Mouse (Mus musculus) spleen, adult 2 months (tissue): ENCODE results near the gene Pik3cg. TPM values are rescaled to one million over a fixed set of nuclear protein-coding genes. Genes with fewer than 3 reads are reported as not detected.

Experiments used
- DNase-seq, 2 experiments: peaks; one replicate each; pipeline versions ENCODE4 v3.0.0 to v3.0.0-alpha.2; 2012 to 2021; ENCODE audit warnings: low spot score in 2 of 2, low read depth in 1 of 2
- H3K27ac ChIP-seq: fragments of 200-500 bp; 2 replicates; pipeline ENCODE4 v1.5.1; 2012; ENCODE audit warnings: low read length, inconsistent platforms; ENCODE audit not compliant: insufficient read depth
- H3K27me3 ChIP-seq: fragments of 200-500 bp; 2 replicates; pipeline ENCODE4 v1.6.1; 2012; ENCODE audit warnings: mild to moderate bottlenecking, moderate library complexity, low read length, inconsistent platforms; ENCODE audit not compliant: control insufficient read depth, insufficient read depth
- H3K36me3 ChIP-seq: fragments of 200-500 bp; 2 replicates; pipeline ENCODE4 v1.6.1; 2012; ENCODE audit warnings: mild to moderate bottlenecking, low read length, inconsistent platforms; ENCODE audit not compliant: control insufficient read depth, insufficient read depth
- H3K4me1 ChIP-seq: fragments of 200-500 bp; 2 replicates; pipeline ENCODE4 v1.6.1; 2011; ENCODE audit warnings: inconsistent platforms; ENCODE audit not compliant: control insufficient read depth, insufficient read depth, insufficient read length
- H3K4me3 ChIP-seq: fragments of 200-500 bp; 2 replicates; pipeline ENCODE4 v1.5.1; 2011; ENCODE audit warnings: mild to moderate bottlenecking, inconsistent platforms; ENCODE audit not compliant: insufficient read depth, insufficient read length; ENCODE audit errors: extremely low read depth
- CTCF ChIP-seq: fragments of 200-500 bp; IDR thresholded peaks from 2 replicates; pipeline ENCODE4 v1.5.1; 2011; ENCODE audit warnings: mild to moderate bottlenecking, inconsistent platforms; ENCODE audit not compliant: insufficient read depth, insufficient read length, insufficient replicate concordance; ENCODE audit errors: extremely low read depth
- POLR2A ChIP-seq: fragments of 200-500 bp; IDR thresholded peaks from 2 replicates; pipeline ENCODE4 v1.6.1; 2011; ENCODE audit warnings: low read depth, low read length, inconsistent platforms
- WGBS: fragments of 180-500 bp; shearing (Covaris S2); methylation state at CpG from one replicate; pipeline ENCODE4 v1.1.7; 2018; 5-methylcytosine and 5-hydroxymethylcytosine counted together
- polyA plus RNA-seq: library from polyadenylated mRNA; depleted of rRNA; stranded (reverse); fragments of >200 nt; gene quantifications from 2 replicates; pipeline ENCODE4 v1.2.3, GENCODE M21; 2012

Pik3cg gene
- polyA plus RNA-seq, 1 experiment: 14.3 TPM

DNA sequence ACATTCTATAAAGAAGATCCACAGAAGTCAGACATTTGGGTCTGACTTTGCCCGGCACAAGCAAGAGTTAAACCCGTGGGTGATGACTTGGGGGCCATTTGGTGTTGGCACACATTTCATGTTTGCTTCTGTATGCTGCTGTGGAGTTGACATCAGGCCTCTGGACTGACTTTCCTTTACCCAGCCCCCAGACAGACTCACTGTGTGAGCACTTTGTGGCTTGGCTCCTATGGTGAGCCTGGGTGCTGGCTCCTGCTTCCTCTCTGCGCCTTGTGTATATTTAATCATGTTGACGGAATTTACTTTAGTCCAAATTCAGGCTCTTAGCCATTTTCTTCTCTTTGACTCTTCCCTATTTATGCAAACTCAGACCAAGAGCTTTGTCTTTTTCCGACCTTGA, 69.6 kb downstream of the Pik3cg start:
- Histone ChIP-seq H3K27me3 (no peaks in the 10 kb centered on the region), H3K4me1 (no peaks in the 10 kb centered on the region; the same call in 1 of the 2 replicates), H3K4me3 (no peak overlapping the region), H3K27ac (no peak overlapping the region), H3K36me3 (no peaks in the 10 kb centered on the region)
- no peak for DNase-seq
- TF ChIP-seq POLR2A: no peak
- no peak for TF ChIP-seq CTCF
- 50% methylated on average over 5 of the region's 5 CpGs for WGBS

- Histone ChIP-seq H3K27me3 (no peaks in the 10 kb centered on the region), H3K27ac (no peak overlapping the region), H3K4me3 (no peak overlapping the region), H3K36me3 (no peaks in the 10 kb centered on the region), H3K4me1 (no peaks in the 10 kb centered on the region; the same call in 1 of the 2 replicates)
- WGBS: 46% methylated on average over 9 of the region's 9 CpGs
- DNase-seq: no peak
- TF ChIP-seq CTCF (no peak), POLR2A (no peak)
Measured at GRCm38 (mm10) chr12:32138362-32138761, 70.1 kb downstream of the Pik3cg start.

- Histone ChIP-seq H3K27me3 (no peaks in the 10 kb centered on the region), H3K4me1 (no peaks in the 10 kb centered on the region; the same call in 1 of the 2 replicates), H3K27ac (no peak overlapping the region), H3K36me3 (no peaks in the 10 kb centered on the region), H3K4me3 (no peak overlapping the region)
- no peak for DNase-seq
- 79% methylated on average over 2 of the region's 2 CpGs for WGBS
- TF ChIP-seq CTCF: no peak
- TF ChIP-seq POLR2A: no peak
Measured at GRCm38 (mm10) chr12:32137542-32137941, 70.9 kb downstream of the Pik3cg start.

GRCm38 (mm10) chr12:32127599-32128507, 80.6 kb downstream of the Pik3cg start:
- TF ChIP-seq POLR2A: no peak
- TF ChIP-seq CTCF: no peak
- Histone ChIP-seq H3K4me3 (no peak overlapping the region), H3K27ac (no peak overlapping the region), H3K27me3 (no peaks in the 10 kb centered on the region), H3K4me1 (no peaks in the 10 kb centered on the region), H3K36me3 (no peaks in the 10 kb centered on the region)
- 25% methylated on average over 14 of the region's 14 CpGs for WGBS
- DNase-seq: no peak

- H3K4me3 ChIP-seq: no peak overlapping the region
Measured at GRCm38 (mm10) chr12:32127158-32127557, 81.3 kb downstream of the Pik3cg start.

DNA sequence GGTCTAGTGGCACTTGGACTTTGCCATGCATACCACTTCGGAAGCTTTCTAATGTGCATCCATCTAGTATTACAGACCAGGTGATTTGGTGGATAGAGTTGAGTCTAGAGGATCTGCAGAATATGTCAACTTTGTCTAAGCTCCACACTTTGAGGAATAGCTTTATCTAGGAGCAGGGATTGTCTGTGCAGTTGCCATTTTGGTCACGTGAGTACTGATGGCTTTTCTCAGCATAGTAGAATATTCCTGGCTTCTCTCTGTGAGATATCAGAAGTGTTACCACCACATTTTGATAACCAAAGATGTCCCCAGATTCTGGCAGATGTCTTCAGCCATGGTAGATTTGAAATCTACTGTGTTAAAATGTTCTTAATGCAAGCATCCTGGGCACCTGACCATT, 84.0 kb downstream of the Pik3cg start:
- Histone ChIP-seq H3K4me3 (no peak overlapping the region), H3K27me3 (no peaks in the 10 kb centered on the region), H3K27ac (no peak overlapping the region), H3K36me3 (no peaks in the 10 kb centered on the region), H3K4me1 (no peaks in the 10 kb centered on the region)
- WGBS: 87% methylated on average over 2 of the region's 2 CpGs
- no peak for TF ChIP-seq CTCF
- no peak for TF ChIP-seq POLR2A
- DNase-seq: no peak

More at GRCm38 (mm10) chr12:32127158-32127557, 81.3 kb downstream of the Pik3cg start:
- no peaks in the 10 kb centered on the region for H3K36me3 ChIP-seq
- 15% methylated on average over 2 of the region's 2 CpGs for WGBS
- no peak overlapping the region for H3K27ac ChIP-seq
- TF ChIP-seq POLR2A: no peak
- TF ChIP-seq CTCF: no peak
- H3K4me1 ChIP-seq: no peaks in the 10 kb centered on the region
- no peaks in the 10 kb centered on the region for H3K27me3 ChIP-seq
- no peak for DNase-seq

GRCm38 (mm10) chr12:32124030-32124429, 84.4 kb downstream of the Pik3cg start:
- Histone ChIP-seq H3K27ac (no peak overlapping the region), H3K27me3 (no peaks in the 10 kb centered on the region), H3K36me3 (no peaks in the 10 kb centered on the region), H3K4me3 (no peak overlapping the region), H3K4me1 (no peaks in the 10 kb centered on the region)
- DNase-seq: no peak
- WGBS: 60% methylated on average over 8 of the region's 8 CpGs
- TF ChIP-seq POLR2A: no peak
- TF ChIP-seq CTCF: no peak
